ENCODE assay signal across 8 mouse cellular contexts in the genomic region with DNA sequence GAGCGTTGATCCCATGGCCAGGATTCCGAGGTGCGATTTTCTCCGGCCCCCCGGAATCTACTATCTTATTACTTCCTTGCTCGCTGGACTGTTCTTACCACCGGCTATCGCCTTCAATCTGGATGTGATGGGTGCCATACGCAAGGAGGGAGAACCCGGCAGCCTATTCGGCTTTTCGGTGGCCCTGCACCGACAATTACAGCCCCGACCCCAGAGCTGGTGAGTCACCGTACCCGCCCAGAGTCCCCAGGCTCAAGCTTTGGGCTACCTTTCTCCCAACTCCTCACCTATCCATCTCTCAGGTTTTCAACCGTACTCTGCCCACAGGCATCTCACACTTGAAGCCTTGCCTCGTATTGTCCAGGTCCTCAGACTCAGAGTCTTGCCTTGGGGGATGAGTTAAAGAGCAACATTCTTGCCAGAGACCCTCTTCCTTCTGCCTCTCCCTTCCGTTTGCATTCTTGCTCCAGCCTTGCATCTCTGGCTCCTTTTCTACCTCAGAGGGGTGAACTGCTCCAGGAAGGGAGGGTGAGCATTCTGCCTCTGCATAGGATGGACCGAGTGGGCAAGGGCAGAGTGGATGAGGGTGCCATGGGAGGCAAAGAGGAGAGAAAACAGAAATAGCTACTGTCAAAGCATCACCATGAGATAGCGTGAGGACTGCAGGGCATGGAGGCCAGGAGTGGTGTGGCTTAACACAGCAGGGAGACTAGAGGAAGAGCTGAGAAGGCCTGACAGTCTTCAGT. TPM values are rescaled to one million over a fixed set of nuclear protein-coding genes. Genes with fewer than 3 reads are reported as not detected.
DNase-seq lines count a peak whose midpoint lies in the region; ATAC-seq and TF ChIP-seq lines count a peak whose summit lies in the region.

No protein-coding gene starts in this region.

- peak overlapping the region; percentile 57 for H3K4me2 ChIP-seq in lung, postnatal 0 days (replicated peaks; ENCODE audit: low read depth, low read length)
- peak overlapping the region; percentile 79 for H3K4me2 ChIP-seq in embryonic facial prominence, embryonic 14.5 days (ENCODE audit: low read depth, low read length)
- H3K4me2 ChIP-seq in intestine, postnatal 0 days (replicated peaks; ENCODE audit: low read depth) = peak overlapping the region; percentile 70

- H3K9me3 ChIP-seq in lung, postnatal 0 days (ENCODE audit: low read length) = no peaks in the 10 kb centered on the region
- H3K9me3 ChIP-seq in embryonic facial prominence, embryonic 14.5 days (ENCODE audit: control insufficient read depth, low read length) = no peaks in the 10 kb centered on the region
- H3K9me3 ChIP-seq in intestine, postnatal 0 days (ENCODE audit: control insufficient read depth) = no peaks in the 10 kb centered on the region

- DNase-seq in lung, postnatal 0 days (ENCODE audit: low spot score) = no peak
- DNase-seq in lung, postnatal 25 days (ENCODE audit: low spot score) = no peak
- no peak for DNase-seq in embryonic facial prominence, embryonic 14.5 days (ENCODE audit: low spot score)
- no peak for DNase-seq in adrenal gland, postnatal 4 days (ENCODE audit: low spot score in 2 of 2)
- no peak for DNase-seq in left cerebral cortex, postnatal 14 days (ENCODE audit: low spot score in 2 of 2)
- no peak for DNase-seq in natural killer cell, adult 2 months (ENCODE audit: low spot score in 2 of 2)

- intact Hi-C loops in left cerebral cortex, postnatal 14 days (cut with DNase I) = no loop called here

- peaks cover 9% of the 10 kb centered on the region; the same call in 1 of the 2 replicates for H3K4me1 ChIP-seq in lung, postnatal 0 days (ENCODE audit: insufficient read depth, low read depth, low read length)
- peaks cover 3% of the 10 kb centered on the region; the same call in 1 of the 2 replicates for H3K4me1 ChIP-seq in embryonic facial prominence, embryonic 14.5 days (ENCODE audit: control insufficient read depth, insufficient read depth, low read length)
- H3K4me1 ChIP-seq in intestine, postnatal 0 days (replicated peaks; ENCODE audit: control insufficient read depth, insufficient read depth, low read length) = no peaks in the 10 kb centered on the region; the same call in 1 of the 2 replicates
- H3K4me1 ChIP-seq in olfactory bulb, adult 2 months (ENCODE audit: control insufficient read depth, insufficient read depth, low read length) = peaks cover 19% of the 10 kb centered on the region

- H3K36me3 ChIP-seq in lung, postnatal 0 days (ENCODE audit: insufficient read depth, low read length) = no peaks in the 10 kb centered on the region
- no peaks in the 10 kb centered on the region for H3K36me3 ChIP-seq in embryonic facial prominence, embryonic 14.5 days (ENCODE audit: control insufficient read depth, insufficient read depth, low read length)
- H3K36me3 ChIP-seq in intestine, postnatal 0 days (ENCODE audit: control insufficient read depth, insufficient read depth) = no peaks in the 10 kb centered on the region

- H3K9ac ChIP-seq in lung, postnatal 0 days (replicated peaks; ENCODE audit: low read depth) = no peak overlapping the region; the same call in 1 of the 2 replicates
- peak overlapping the region; percentile 51 for H3K9ac ChIP-seq in embryonic facial prominence, embryonic 14.5 days (ENCODE audit: low read depth, low read length)
- peak overlapping the region; percentile 45 for H3K9ac ChIP-seq in intestine, postnatal 0 days (ENCODE audit: low read depth, low read length)

- ATAC-seq in lung, postnatal 0 days = no peak
- no peak for ATAC-seq in embryonic facial prominence, embryonic 14.5 days (ENCODE audit: low read depth)
- no peak for ATAC-seq in intestine, postnatal 0 days

- H3K27me3 ChIP-seq in lung, postnatal 0 days (replicated peaks; ENCODE audit: insufficient read depth, low read length) = peaks cover 9% of the 10 kb centered on the region
- peaks cover 31% of the 10 kb centered on the region for H3K27me3 ChIP-seq in embryonic facial prominence, embryonic 14.5 days (replicated peaks; ENCODE audit: control insufficient read depth, insufficient read depth, low read length)
- peaks cover 37% of the 10 kb centered on the region for H3K27me3 ChIP-seq in intestine, postnatal 0 days (replicated peaks; ENCODE audit: control insufficient read depth, insufficient read depth, low read length)

- WGBS in lung, postnatal 0 days = 5% methylated on average over 20 of the region's 21 CpGs
- 4% methylated on average over 21 of the region's 21 CpGs for WGBS in embryonic facial prominence, embryonic 14.5 days
- WGBS in intestine, postnatal 0 days = 5% methylated on average over 21 of the region's 21 CpGs
- 7% methylated on average over 21 of the region's 21 CpGs for WGBS in olfactory bulb, adult 2 months

- peak overlapping the region; percentile 37 for H3K4me3 ChIP-seq in lung, postnatal 0 days (ENCODE audit: low read depth, low read length)
- H3K4me3 ChIP-seq in embryonic facial prominence, embryonic 14.5 days (ENCODE audit: low read depth, low read length) = peak overlapping the region; percentile 44
- peak overlapping the region; percentile 40 for H3K4me3 ChIP-seq in intestine, postnatal 0 days (ENCODE audit: low read depth, low read length)
- H3K4me3 ChIP-seq in olfactory bulb, adult 2 months (ENCODE audit: insufficient read depth, low read depth, low read length) = peak overlapping the region; percentile 45

- no peak for TF ChIP-seq CTCF in lung, postnatal 0 days (IDR thresholded peaks at IDR 0.05)
- no peak for TF ChIP-seq CTCF in intestine, postnatal 0 days (IDR thresholded peaks at IDR 0.05; ENCODE audit: low read depth)
- TF ChIP-seq CTCF in olfactory bulb, adult 2 months (IDR thresholded peaks at IDR 0.05; ENCODE audit: insufficient read depth, low read depth, low read length) = no peak

- TF ChIP-seq POLR2A in olfactory bulb, adult 2 months (IDR thresholded peaks at IDR 0.05; ENCODE audit: insufficient read depth, low read depth, low read length) = no peak

- no peak overlapping the region for H3K27ac ChIP-seq in lung, postnatal 0 days (ENCODE audit: low read length)
- H3K27ac ChIP-seq in embryonic facial prominence, embryonic 14.5 days (replicated peaks; ENCODE audit: low read depth, low read length) = no peak overlapping the region
- no peak overlapping the region for H3K27ac ChIP-seq in intestine, postnatal 0 days (ENCODE audit: low read depth, low read length)
- H3K27ac ChIP-seq in olfactory bulb, adult 2 months (ENCODE audit: insufficient read depth, low read depth, low read length) = no peak overlapping the region

- no peak for TF ChIP-seq EP300 in lung, postnatal 0 days (IDR thresholded peaks at IDR 0.05)

RNA-seq across cellular contexts. Expression of gene Itga7, which starts 0.5 kb away (rescaled TPM):
- polyA plus RNA-seq in lung, postnatal 0 days (2015; fragmentation: Nextera tagmentation; extraction: Ambion mirVana) = 14.6 and 20.7 TPM in 2 replicates
- polyA plus RNA-seq in embryonic facial prominence, embryonic 14.5 days (2014; fragmentation: Nextera tagmentation; extraction: Ambion mirVana) = 23.5 and 30.2 TPM in 2 replicates
- 3.1 and 3.6 TPM in 2 replicates for polyA plus RNA-seq in intestine, postnatal 0 days (2015; fragmentation: Nextera tagmentation; extraction: Ambion mirVana)
- not detected in 2 replicates for polyA plus RNA-seq in olfactory bulb, adult 2 months (2012; ENCODE audit: insufficient read depth, insufficient read length, low replicate concordance, missing spikeins)
- 10 to 100 TPM; 13.9 to 17.2 TPM for total RNA-seq in adrenal gland, postnatal 4 days (2021)
- total RNA-seq in left cerebral cortex, postnatal 14 days (2021) = 10 to 100 TPM; 15.6 to 17.6 TPM

RNA-seq across cellular contexts. Expression of gene Bloc1s1, which starts 10.3 kb away (rescaled TPM):
- 228 and 243 TPM in 2 replicates for polyA plus RNA-seq in lung, postnatal 0 days (2015; fragmentation: Nextera tagmentation; extraction: Ambion mirVana)
- 242 and 248 TPM in 2 replicates for polyA plus RNA-seq in embryonic facial prominence, embryonic 14.5 days (2014; fragmentation: Nextera tagmentation; extraction: Ambion mirVana)
- 248 and 257 TPM in 2 replicates for polyA plus RNA-seq in intestine, postnatal 0 days (2015; fragmentation: Nextera tagmentation; extraction: Ambion mirVana)
- polyA plus RNA-seq in olfactory bulb, adult 2 months (2012; ENCODE audit: insufficient read depth, insufficient read length, low replicate concordance, missing spikeins) = not detected in 2 replicates
- total RNA-seq in adrenal gland, postnatal 4 days (2021) = 100 to 1,000 TPM; 158 to 168 TPM
- total RNA-seq in left cerebral cortex, postnatal 14 days (2021) = 10 to 100 TPM; 71.5 to 78.7 TPM

RNA-seq across cellular contexts. Expression of gene Rdh5, which starts 11.5 kb away (rescaled TPM):
- 13.2 and 16.7 TPM in 2 replicates for polyA plus RNA-seq in lung, postnatal 0 days (2015; fragmentation: Nextera tagmentation; extraction: Ambion mirVana)
- 15.5 and 16.0 TPM in 2 replicates for polyA plus RNA-seq in embryonic facial prominence, embryonic 14.5 days (2014; fragmentation: Nextera tagmentation; extraction: Ambion mirVana)
- 12.4 and 13.0 TPM in 2 replicates for polyA plus RNA-seq in intestine, postnatal 0 days (2015; fragmentation: Nextera tagmentation; extraction: Ambion mirVana)
- not detected in 2 replicates for polyA plus RNA-seq in olfactory bulb, adult 2 months (2012; ENCODE audit: insufficient read depth, insufficient read length, low replicate concordance, missing spikeins)
- 10 to 100 TPM; 13.5 to 24.2 TPM for total RNA-seq in adrenal gland, postnatal 4 days (2021)
- total RNA-seq in left cerebral cortex, postnatal 14 days (2021) = 1 to 10 TPM; 4.8 to 5.1 TPM

RNA-seq across cellular contexts. Expression of gene Mettl7b, which starts 26.6 kb away (rescaled TPM):
- polyA plus RNA-seq in lung, postnatal 0 days (2015; fragmentation: Nextera tagmentation; extraction: Ambion mirVana) = 0.10 and 0.33 TPM in 2 replicates
- polyA plus RNA-seq in embryonic facial prominence, embryonic 14.5 days (2014; fragmentation: Nextera tagmentation; extraction: Ambion mirVana) = not detected in 2 replicates
- polyA plus RNA-seq in intestine, postnatal 0 days (2015; fragmentation: Nextera tagmentation; extraction: Ambion mirVana) = 232 and 250 TPM in 2 replicates
- polyA plus RNA-seq in olfactory bulb, adult 2 months (2012; ENCODE audit: insufficient read depth, insufficient read length, low replicate concordance, missing spikeins) = not detected in 2 replicates
- total RNA-seq in adrenal gland, postnatal 4 days (2021) = 10 to 100 TPM in 1 of 2 experiments, 1 to 10 TPM in 1; 5.4 to 10.0 TPM
- not detected for total RNA-seq in left cerebral cortex, postnatal 14 days (2021)

RNA-seq across cellular contexts. Expression of gene Cd63, which starts 33.4 kb away (rescaled TPM):
- 761 and 764 TPM in 2 replicates for polyA plus RNA-seq in lung, postnatal 0 days (2015; fragmentation: Nextera tagmentation; extraction: Ambion mirVana)
- polyA plus RNA-seq in embryonic facial prominence, embryonic 14.5 days (2014; fragmentation: Nextera tagmentation; extraction: Ambion mirVana) = 916 and 959 TPM in 2 replicates
- polyA plus RNA-seq in intestine, postnatal 0 days (2015; fragmentation: Nextera tagmentation; extraction: Ambion mirVana) = 939 and 945 TPM in 2 replicates
- not detected in 2 replicates for polyA plus RNA-seq in olfactory bulb, adult 2 months (2012; ENCODE audit: insufficient read depth, insufficient read length, low replicate concordance, missing spikeins)
- 100 to 1,000 TPM; 304 to 317 TPM for total RNA-seq in adrenal gland, postnatal 4 days (2021)
- 10 to 100 TPM; 55.4 to 61.0 TPM for total RNA-seq in left cerebral cortex, postnatal 14 days (2021)

Comparison
In these comparisons a context has a peak if more than half of its experiments do, and no peak if none do; other contexts are left out.
1. RNA of gene Bloc1s1, which starts 10.3 kb away (polyA plus RNA-seq): 248 to 257 TPM in intestine, postnatal 0 days, 228 to 243 TPM in lung, postnatal 0 days and 242 to 248 TPM in embryonic facial prominence, embryonic 14.5 days; not detected in olfactory bulb, adult 2 months; every median in the first group is over 100 times any median in the second.
2. RNA of gene Rdh5, which starts 11.5 kb away (polyA plus RNA-seq): 15.5 to 16.0 TPM in embryonic facial prominence, embryonic 14.5 days, 13.2 to 16.7 TPM in lung, postnatal 0 days and 12.4 to 13.0 TPM in intestine, postnatal 0 days; not detected in olfactory bulb, adult 2 months; every median in the first group is over 10 times any median in the second.
3. Peak in every context shown above with its lines, with median percentiles within 50 percentile points of each other: H3K4me2 ChIP-seq and H3K4me3 ChIP-seq.